Mouse (Mus musculus) lung, embryonic 14.5 days (tissue): ENCODE measurements around the gene Ctbp2. TPM values are rescaled to one million over a fixed set of nuclear protein-coding genes. Genes with fewer than 3 reads are reported as not detected.

Experiments
- ATAC-seq: fragments of 200-750 bp; cut with Nextera tagmentation; 2 replicates; pipeline ENCODE4 v1.8.0; 2017; ENCODE audit warnings: mild to moderate bottlenecking, moderate TSS enrichment, moderate library complexity; ENCODE audit not compliant: insufficient read depth
- DNase-seq: peaks from one replicate; pipeline ENCODE4 v3.0.0-alpha.2; 2015
- H3K27ac ChIP-seq: fragments of 300-500 bp; sonication (generic); 2 replicates; pipeline ENCODE4 v1.5.1; 2014; ENCODE audit warnings: low read depth, mild to moderate bottlenecking, moderate library complexity
- H3K27me3 ChIP-seq: fragments of 300-500 bp; sonication (generic); 2 replicates; pipeline ENCODE4 v1.6.1; 2014; ENCODE audit warnings: low read length, control low read depth; ENCODE audit not compliant: insufficient read depth
- H3K36me3 ChIP-seq: fragments of 300-500 bp; sonication (generic); 2 replicates; pipeline ENCODE4 v1.6.1; 2014; ENCODE audit warnings: control low read depth; ENCODE audit not compliant: insufficient read depth
- H3K4me1 ChIP-seq: fragments of 300-500 bp; sonication (generic); 2 replicates; pipeline ENCODE4 v1.6.1; 2014; ENCODE audit warnings: antibody characterized with exemption, control low read depth; ENCODE audit not compliant: insufficient read depth
- H3K4me2 ChIP-seq: fragments of 300-500 bp; sonication (generic); 2 replicates; pipeline ENCODE4 v1.6.1; 2014; ENCODE audit warnings: mild to moderate bottlenecking
- H3K4me3 ChIP-seq: fragments of 300-500 bp; sonication (generic); 2 replicates; pipeline ENCODE4 v1.5.1; 2014; ENCODE audit warnings: low read depth, low read length
- H3K9ac ChIP-seq: fragments of 300-500 bp; sonication (generic); 2 replicates; pipeline ENCODE4 v1.6.1; 2014
- H3K9me3 ChIP-seq: fragments of 300-500 bp; sonication (generic); 2 replicates; pipeline ENCODE4 v1.6.1; 2016; ENCODE audit warnings: low read depth, low read length, control low read depth
- CTCF ChIP-seq: IDR thresholded peaks from 2 replicates; pipeline ENCODE4 v1.5.1; 2016; ENCODE audit warnings: antibody characterized with exemption, low read depth
- WGBS: fragments of 180-500 bp; shearing (Covaris S2); extraction: QIAGEN DNeasy Blood & Tissue Kit; methylation state at CpG from one replicate; pipeline ENCODE4 v1.1.7; 2014; 5-methylcytosine and 5-hydroxymethylcytosine counted together
- polyA plus RNA-seq: library from polyadenylated mRNA; unstranded; fragments of >200 nt; fragmentation: Nextera tagmentation; extraction: Ambion mirVana; gene quantifications from 2 replicates; pipeline ENCODE4 v1.2.1, GENCODE M21; 2014

Gene Ctbp2
- polyA plus RNA-seq, 1 experiment from 2014 or later = 124 TPM

DNA sequence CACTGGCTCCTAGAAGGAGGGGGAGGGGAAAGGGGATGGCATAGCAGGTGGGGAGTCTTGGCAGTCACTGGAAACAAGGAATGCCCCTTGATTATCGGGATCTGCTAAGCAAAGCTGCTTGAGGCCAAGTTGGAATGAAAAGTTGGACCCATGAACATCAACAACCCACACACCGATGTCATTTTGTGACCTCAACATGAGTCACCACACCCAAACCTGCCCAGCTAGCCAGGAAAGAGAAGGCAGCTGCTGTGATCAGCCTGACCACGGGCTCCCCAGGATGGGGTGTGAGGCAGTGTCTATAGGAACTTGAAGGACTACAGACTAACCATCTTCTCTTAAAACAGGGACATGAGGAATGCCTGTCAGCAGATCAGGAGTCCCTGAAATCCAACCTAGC is 38.7 kb downstream of the Ctbp2 start:
- no peaks in the 10 kb centered on the region for H3K9me3 ChIP-seq
- DNase-seq (no peak), ATAC-seq (no peak)
- H3K27me3 ChIP-seq = no peaks in the 10 kb centered on the region
- 0 out of 2 replicates have a peak, but pooled peaks cover 18% of the 10 kb centered on the region for H3K36me3 ChIP-seq
- H3K4me1 ChIP-seq = peaks cover 12% of the 10 kb centered on the region
- H3K27ac ChIP-seq = no peak overlapping the region
- H3K4me3 ChIP-seq = no peak overlapping the region
- no peak for TF ChIP-seq CTCF
- H3K9ac ChIP-seq = no peak overlapping the region
- WGBS = 82% methylated on average over 3 of the region's 3 CpGs
- H3K4me2 ChIP-seq = no peak overlapping the region

DNA sequence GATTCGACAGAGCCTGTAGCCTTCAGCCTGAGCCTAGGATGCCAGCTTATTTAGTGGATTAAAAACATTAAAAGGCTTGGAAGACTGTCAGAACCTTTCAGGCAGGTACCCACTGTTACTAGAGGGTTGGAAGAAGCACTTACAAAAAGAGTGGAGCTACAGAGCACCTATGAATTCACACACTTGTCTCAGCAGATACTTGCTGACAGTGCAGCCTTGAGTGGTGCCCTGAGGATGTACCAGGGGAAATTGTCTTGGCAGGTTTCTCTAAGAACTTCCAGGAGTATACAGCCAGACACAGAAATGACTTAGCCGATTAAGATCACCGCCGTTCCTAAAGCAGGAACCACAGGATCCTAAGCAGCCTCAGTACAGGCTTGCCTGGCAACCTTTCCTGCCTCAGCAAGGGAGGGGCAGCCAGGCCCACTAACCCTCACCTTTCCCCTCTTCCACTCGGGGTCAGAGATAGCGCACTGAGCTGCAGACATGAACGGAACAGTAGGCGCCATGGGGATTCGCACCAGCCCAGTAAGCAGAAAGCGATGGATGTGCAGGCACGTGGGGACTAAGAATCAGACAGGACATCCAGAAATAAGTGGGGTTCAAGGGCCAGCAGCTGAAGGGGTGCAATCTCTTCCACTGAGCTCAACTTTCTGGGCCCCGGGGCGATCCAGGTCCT is 40.1 kb downstream of the Ctbp2 start:
- no peaks in the 10 kb centered on the region for H3K27me3 ChIP-seq
- H3K36me3 ChIP-seq = peaks cover 24% of the 10 kb centered on the region
- H3K4me1 ChIP-seq = peaks cover 7% of the 10 kb centered on the region
- H3K4me2 ChIP-seq = no peak overlapping the region
- no peak overlapping the region for H3K4me3 ChIP-seq
- TF ChIP-seq CTCF = no peak
- DNase-seq (no peak), ATAC-seq (no peak)
- H3K9me3 ChIP-seq = no peaks in the 10 kb centered on the region
- 85% methylated on average over 13 of the region's 13 CpGs for WGBS
- no peak overlapping the region for H3K27ac ChIP-seq
- no peak overlapping the region for H3K9ac ChIP-seq

DNA sequence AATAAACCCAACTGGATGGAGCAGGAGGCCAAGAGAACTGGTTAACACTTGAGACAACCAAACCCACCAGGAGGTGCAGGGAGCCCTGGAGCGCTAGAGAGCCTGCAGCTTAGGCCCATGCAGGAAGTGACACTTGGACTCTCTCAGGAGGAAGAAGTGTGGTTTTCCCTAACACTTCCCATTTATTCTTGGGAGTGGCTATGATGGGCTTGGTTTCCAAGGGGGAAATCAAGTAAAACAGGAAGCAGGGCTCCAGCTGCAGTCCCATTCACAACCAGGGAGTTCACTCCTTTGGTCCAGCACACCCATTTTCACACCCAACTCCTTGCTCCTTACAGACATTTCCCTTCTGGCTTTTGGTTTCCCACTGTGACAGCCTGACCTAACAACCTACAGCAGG is 45.2 kb downstream of the Ctbp2 start:
- no peak overlapping the region for H3K4me2 ChIP-seq
- TF ChIP-seq CTCF = no peak
- WGBS = 80% methylated on average over 1 of the region's 1 CpGs
- ATAC-seq (no peak), DNase-seq (no peak)
- H3K27ac ChIP-seq = no peak overlapping the region
- no peaks in the 10 kb centered on the region for H3K9me3 ChIP-seq
- H3K9ac ChIP-seq = no peak overlapping the region
- no peak overlapping the region for H3K4me3 ChIP-seq
- no peaks in the 10 kb centered on the region for H3K27me3 ChIP-seq
- H3K4me1 ChIP-seq = no peaks in the 10 kb centered on the region
- peaks cover 53% of the 10 kb centered on the region for H3K36me3 ChIP-seq

DNA sequence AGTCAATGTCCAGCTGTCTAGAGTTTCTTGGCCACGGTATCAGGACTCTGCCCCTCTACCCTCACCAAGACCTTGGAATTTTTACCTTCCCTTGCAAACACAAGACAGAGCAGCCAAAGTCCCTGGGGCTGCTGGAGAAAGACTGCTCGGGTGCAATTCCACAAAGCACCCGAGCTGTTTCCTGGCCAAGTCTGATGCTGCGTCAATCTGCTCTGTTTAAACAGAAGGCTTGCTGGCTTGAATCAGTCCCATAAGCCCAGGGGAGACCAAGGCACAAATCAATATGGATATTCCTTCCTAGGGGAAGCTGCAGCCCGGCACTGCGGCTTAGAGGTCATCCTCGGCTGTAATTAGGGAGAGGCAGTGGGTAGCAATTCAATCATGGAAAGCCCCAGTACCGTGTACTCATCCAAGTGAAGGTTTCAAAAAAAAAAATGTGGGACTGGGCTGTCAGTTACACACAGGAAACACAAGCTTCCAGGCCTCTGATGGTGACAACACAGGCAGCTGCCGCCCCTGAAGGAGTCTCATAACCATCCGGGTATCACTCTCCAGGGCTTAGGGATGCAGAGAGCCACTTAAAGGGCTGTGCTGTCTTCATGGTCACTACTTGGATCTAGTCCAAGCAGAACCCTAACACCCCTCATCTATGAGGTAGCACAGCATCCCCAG is 49.6 kb downstream of the Ctbp2 start:
- H3K4me2 ChIP-seq = no peak overlapping the region
- H3K4me1 ChIP-seq = no peaks in the 10 kb centered on the region
- no peak for TF ChIP-seq CTCF
- no peak overlapping the region for H3K9ac ChIP-seq
- H3K4me3 ChIP-seq = no peak overlapping the region
- WGBS = 74% methylated on average over 10 of the region's 10 CpGs
- DNase-seq = no peak
- no peaks in the 10 kb centered on the region for H3K9me3 ChIP-seq
- peaks cover 71% of the 10 kb centered on the region for H3K36me3 ChIP-seq
- ATAC-seq = no peak
- H3K27me3 ChIP-seq = no peaks in the 10 kb centered on the region
- H3K27ac ChIP-seq = no peak overlapping the region

DNA sequence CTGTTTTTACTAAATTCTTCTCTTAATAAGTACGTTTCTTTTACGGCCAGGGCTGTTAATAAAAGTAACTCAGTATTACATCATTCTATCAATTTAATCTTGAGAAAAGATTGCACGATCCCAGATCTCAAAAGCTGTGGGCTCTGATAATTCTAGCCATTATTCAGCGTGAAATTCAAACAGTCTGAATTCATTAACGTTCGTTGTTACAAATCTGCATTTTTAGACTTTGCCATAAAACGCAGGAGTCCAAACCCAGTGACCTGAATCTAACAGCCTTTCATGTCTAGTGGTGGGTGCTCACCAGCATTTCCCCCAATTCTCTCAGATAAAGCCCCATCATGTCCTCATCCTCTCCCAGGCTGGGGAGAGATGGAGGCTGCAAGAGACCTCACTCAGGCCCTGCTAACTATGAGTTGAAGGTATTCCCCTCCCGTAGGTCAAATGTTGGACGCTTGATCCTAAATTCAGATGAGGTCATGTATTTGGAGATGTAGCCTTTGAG is 51.0 kb downstream of the Ctbp2 start:
- Histone ChIP-seq H3K4me2 (no peak overlapping the region), H3K4me1 (no peaks in the 10 kb centered on the region), H3K9me3 (no peaks in the 10 kb centered on the region), H3K27me3 (no peaks in the 10 kb centered on the region), H3K4me3 (no peak overlapping the region), H3K9ac (no peak overlapping the region), H3K27ac (no peak overlapping the region), H3K36me3 (peaks cover 65% of the 10 kb centered on the region)
- no peak for TF ChIP-seq CTCF
- DNase-seq = no peak
- 88% methylated on average over 9 of the region's 9 CpGs for WGBS
- no peak for ATAC-seq

DNA sequence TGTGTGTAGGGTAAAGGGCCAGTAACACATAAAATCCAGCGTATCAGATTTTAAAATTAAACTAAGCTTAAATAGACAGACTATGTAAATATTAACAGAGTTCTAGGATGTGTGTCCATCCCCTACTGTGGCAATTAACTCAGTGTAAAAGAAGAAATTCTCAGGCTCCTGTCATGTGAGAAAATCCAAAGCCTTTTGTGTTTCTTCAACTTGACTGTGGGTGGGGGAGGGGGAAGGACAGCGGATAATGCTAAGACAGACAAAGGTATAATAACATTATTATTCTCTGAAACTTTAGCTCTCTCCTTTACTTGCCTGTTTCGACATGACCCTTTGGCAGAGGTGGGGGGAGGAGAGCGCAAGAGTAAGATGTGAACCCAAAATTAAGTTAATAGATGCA is 51.6 kb downstream of the Ctbp2 start:
- Histone ChIP-seq H3K4me2 (no peak overlapping the region), H3K4me3 (no peak overlapping the region), H3K27me3 (no peaks in the 10 kb centered on the region), H3K9ac (no peak overlapping the region), H3K4me1 (no peaks in the 10 kb centered on the region), H3K9me3 (no peaks in the 10 kb centered on the region), H3K36me3 (peaks cover 63% of the 10 kb centered on the region), H3K27ac (no peak overlapping the region)
- ATAC-seq (no peak), DNase-seq (no peak)
- no peak for TF ChIP-seq CTCF
- 81% methylated on average over 4 of the region's 4 CpGs for WGBS

DNA sequence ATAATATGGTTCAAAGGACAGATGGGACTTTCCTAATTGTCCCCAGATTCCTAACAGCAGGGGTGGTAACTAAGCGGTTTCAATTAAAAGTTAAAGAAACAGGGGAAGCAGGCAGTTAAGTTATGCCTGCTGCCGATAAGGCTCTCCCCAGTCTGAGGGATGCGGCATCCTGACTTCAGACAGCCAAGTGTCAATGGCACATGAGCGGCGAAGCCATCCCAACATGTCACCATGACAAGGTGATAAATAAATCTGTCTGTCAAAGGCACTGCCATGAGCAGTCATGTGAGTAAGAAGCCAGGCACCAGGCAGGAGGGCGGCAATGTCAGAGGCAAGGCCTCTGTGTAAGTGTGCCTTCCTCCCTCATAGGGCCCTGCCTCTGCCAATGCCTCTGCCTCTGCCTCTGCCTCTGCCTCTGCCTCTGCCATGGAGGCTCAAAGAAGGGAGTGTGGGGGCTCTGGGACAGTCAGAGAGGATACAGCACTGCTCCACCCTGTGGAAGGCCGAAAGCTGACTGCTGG is 56.8 kb downstream of the Ctbp2 start:
- H3K36me3 ChIP-seq = peaks cover 40% of the 10 kb centered on the region
- H3K27me3 ChIP-seq = no peaks in the 10 kb centered on the region
- ATAC-seq = no peak
- no peak for TF ChIP-seq CTCF
- H3K27ac ChIP-seq = peak overlapping the region; percentile 24; the same call in 1 of the 2 replicates
- 72% methylated on average over 7 of the region's 7 CpGs for WGBS
- no peaks in the 10 kb centered on the region for H3K9me3 ChIP-seq
- DNase-seq = no peak
- H3K4me3 ChIP-seq = no peak overlapping the region
- H3K4me2 ChIP-seq = no peak overlapping the region
- no peaks in the 10 kb centered on the region for H3K4me1 ChIP-seq
- H3K9ac ChIP-seq = no peak overlapping the region
